Mouse (Mus musculus) liver, embryonic 13.5 days (tissue): ENCODE results near the gene Iqgap3. TPM values are rescaled to one million over a fixed set of nuclear protein-coding genes. Genes with fewer than 3 reads are reported as not detected.

Source experiments
- ATAC-seq: fragments of 200-750 bp; cut with Nextera tagmentation; 2 replicates; pipeline ENCODE4 v1.8.0; 2017; ENCODE audit warnings: low read depth, mild to moderate bottlenecking, moderate number of reproducible peaks, moderate library complexity
- DNase-seq: peaks from one replicate; pipeline ENCODE4 v3.0.0; 2022
- H3K27ac ChIP-seq: fragments of 300-500 bp; sonication (generic); 2 replicates; pipeline ENCODE4 v1.5.1; 2015; ENCODE audit warnings: moderate library complexity, mild to moderate bottlenecking, inconsistent platforms
- H3K27me3 ChIP-seq: fragments of 300-500 bp; sonication (generic); 2 replicates; pipeline ENCODE4 v1.6.1; 2015; ENCODE audit warnings: mild to moderate bottlenecking, inconsistent platforms
- H3K36me3 ChIP-seq: fragments of 300-500 bp; sonication (generic); 2 replicates; pipeline ENCODE4 v1.6.1; 2015; ENCODE audit warnings: mild to moderate bottlenecking, inconsistent platforms
- H3K4me1 ChIP-seq: fragments of 300-500 bp; sonication (generic); replicated peaks from 2 replicates; pipeline ENCODE4 v1.6.1; 2015; ENCODE audit warnings: inconsistent platforms
- H3K4me2 ChIP-seq: fragments of 300-500 bp; sonication (generic); 2 replicates; pipeline ENCODE4 v1.6.1; 2015; ENCODE audit warnings: inconsistent platforms, mild to moderate bottlenecking, moderate library complexity
- H3K4me3 ChIP-seq: fragments of 300-500 bp; sonication (generic); replicated peaks from 2 replicates; pipeline ENCODE4 v1.5.1; 2015; ENCODE audit warnings: mild to moderate bottlenecking, inconsistent platforms
- H3K9ac ChIP-seq: fragments of 300-500 bp; sonication (generic); 2 replicates; pipeline ENCODE4 v1.6.1; 2015; ENCODE audit warnings: mild to moderate bottlenecking, inconsistent platforms
- H3K9me3 ChIP-seq: fragments of 300-500 bp; sonication (generic); replicated peaks from 2 replicates; pipeline ENCODE4 v1.6.1; 2016; ENCODE audit warnings: inconsistent platforms
- WGBS: fragments of 180-500 bp; shearing (Covaris S2); methylation state at CpG from one replicate; pipeline ENCODE4 v1.1.7; 2015; ENCODE audit not compliant: insufficient replicate concordance; 5-methylcytosine and 5-hydroxymethylcytosine counted together
- polyA plus RNA-seq: library from polyadenylated mRNA; unstranded; fragments of >200 nt; fragmentation: Nextera tagmentation; extraction: Ambion mirVana; gene quantifications from 2 replicates; pipeline ENCODE4 v1.2.1, GENCODE M21; 2015

The Iqgap3 gene
- polyA plus RNA-seq, result 6.6 and 7.4 TPM in 2 replicates

DNA sequence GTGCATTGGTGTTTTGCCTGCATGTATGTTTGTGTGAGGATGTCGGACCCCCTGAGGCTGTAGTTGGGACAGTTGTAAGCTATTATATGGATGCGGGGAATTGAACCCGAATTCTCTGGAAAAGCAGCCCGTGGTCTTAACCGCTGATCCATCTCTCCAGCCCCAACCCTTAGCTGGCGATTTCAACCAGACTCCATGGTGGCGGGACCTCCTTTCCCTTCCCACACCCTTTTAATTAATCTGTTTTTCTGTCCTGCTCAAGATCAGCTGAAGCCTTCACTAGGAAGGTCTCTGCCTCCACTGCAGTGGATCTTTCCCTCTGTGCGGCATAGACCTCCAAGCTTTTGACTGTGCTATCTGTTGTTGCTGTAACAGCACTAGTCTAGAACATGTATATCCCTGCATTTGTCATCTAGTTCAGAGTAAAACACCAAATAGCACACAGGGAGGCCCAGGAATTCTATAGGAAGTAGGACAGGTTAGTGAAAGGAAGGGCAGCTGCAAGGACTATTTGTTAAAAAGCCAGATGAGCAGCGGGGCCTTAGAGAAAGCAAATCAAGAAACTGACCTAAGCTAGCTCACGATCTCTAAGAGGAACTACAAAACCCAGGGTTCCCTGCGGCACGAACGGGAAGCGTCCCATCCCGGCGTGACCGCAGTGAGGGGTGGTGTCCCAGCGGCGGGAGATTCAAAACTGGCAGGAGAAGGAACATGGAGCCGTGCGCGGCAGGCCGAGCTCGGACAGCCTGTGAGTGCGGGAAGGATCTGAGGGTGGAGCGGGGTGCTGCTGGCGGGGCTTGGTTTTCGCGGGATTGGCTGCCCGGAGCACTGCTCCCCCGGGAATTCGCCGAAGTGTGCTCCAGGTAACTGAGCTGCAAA, at the start of gene Iqgap3:
Gene Iqgap3, plus strand, starts transcription at position 627 of the 879 bp plus-strand sequence.
- H3K9me3 ChIP-seq, result no peaks in the 10 kb centered on the region
- H3K4me1 ChIP-seq, result peaks cover 22% of the 10 kb centered on the region
- DNase-seq (peak; percentile 80), ATAC-seq (peak; percentile 87)
- peak within 1 kb of the TSS; percentile 83 for H3K4me2 ChIP-seq
- peaks cover 13% of the 10 kb centered on the region; the same call in 1 of the 2 replicates for H3K27me3 ChIP-seq
- peaks cover 20% of the 10 kb centered on the region for H3K36me3 ChIP-seq
- 18% methylated on average over 33 of the region's 33 CpGs for WGBS
- H3K27ac ChIP-seq, result peak within 1 kb of the TSS; percentile 60; the same call in 1 of the 2 replicates
- peak within 1 kb of the TSS; percentile 82 for H3K9ac ChIP-seq
- H3K4me3 ChIP-seq, result peak within 1 kb of the TSS; percentile 77

DNA sequence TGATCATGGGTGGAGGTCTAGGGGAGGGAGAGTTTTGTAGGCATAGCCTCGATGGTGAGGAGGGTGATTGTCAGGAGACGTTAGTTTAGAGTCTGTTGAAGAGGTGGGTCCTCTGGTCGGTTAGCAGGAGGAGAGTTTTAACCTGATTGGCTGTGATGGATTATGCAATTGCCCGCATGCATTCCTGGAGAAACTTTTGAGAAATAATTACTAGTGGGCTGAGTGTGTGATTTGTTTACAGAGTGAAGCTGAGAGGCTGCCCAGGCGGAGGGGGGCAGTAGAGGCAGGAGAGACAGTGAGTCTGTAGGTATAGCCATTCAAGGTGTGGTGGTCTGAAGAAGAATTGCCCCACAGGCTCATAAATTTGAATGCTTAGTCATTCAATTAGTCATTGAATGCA, 48.3 kb upstream of the Iqgap3 start:
- Histone ChIP-seq H3K9me3 (no peaks in the 10 kb centered on the region), H3K4me3 (no peak overlapping the region), H3K27ac (no peak overlapping the region), H3K36me3 (no peaks in the 10 kb centered on the region), H3K9ac (no peak overlapping the region), H3K4me2 (no peak overlapping the region), H3K27me3 (peaks cover 70% of the 10 kb centered on the region), H3K4me1 (no peaks in the 10 kb centered on the region)
- DNase-seq (no peak), ATAC-seq (no peak)
- 47% methylated on average over 5 of the region's 5 CpGs for WGBS

GRCm38 (mm10) chr3:88035561-88036293, 46.0 kb upstream of the Iqgap3 start:
- DNase-seq, result no peak
- WGBS, result 36% methylated on average over 1 of the region's 1 CpGs
- Histone ChIP-seq H3K9me3 (no peaks in the 10 kb centered on the region), H3K4me3 (no peak overlapping the region), H3K4me2 (no peak overlapping the region), H3K9ac (no peak overlapping the region), H3K4me1 (no peaks in the 10 kb centered on the region), H3K27ac (no peak overlapping the region), H3K27me3 (peaks cover 70% of the 10 kb centered on the region), H3K36me3 (no peaks in the 10 kb centered on the region)
- ATAC-seq, result no peak

DNA sequence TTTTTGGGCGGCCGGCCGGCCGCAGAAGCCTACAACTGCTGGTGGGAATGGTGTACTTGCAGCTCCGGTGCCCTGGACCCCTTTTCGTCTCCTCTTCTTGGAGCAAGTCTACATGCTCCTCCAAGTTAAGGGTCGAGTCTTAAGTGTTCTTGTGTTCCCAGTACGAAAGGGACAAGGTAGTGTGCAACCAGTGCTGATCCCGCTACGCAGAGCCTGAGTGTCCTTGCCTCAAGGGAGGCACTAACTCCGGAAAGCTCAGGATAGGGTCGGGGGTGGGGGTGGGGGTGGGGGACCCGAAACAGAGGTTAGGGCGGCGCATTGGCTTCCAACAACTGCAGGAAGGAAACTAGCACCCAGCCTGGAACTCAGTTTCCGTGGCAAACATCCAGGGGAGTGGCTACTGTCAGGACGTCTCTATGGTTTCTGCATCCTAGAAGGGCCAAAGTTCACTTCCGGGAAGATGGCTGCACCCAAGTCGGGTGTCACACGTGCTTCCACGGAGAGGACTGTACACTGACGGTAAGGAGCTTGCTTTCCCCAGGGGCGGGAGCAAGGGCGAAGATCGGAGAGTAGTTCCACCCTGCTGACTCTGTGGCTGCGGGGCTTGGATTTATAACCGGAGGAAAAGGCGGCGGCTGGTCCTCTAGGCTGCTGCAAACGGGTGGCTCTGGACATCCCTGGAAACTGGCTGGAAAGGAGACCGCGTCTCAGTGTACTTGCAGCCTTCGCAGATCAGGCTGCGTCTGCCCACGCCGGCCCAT, 38.9 kb upstream of the Iqgap3 start, which contains the start of gene Gpatch4:
Gene Gpatch4, plus strand, starts transcription at position 448 of the 761 bp plus-strand sequence.
- Histone ChIP-seq H3K36me3 (peaks cover 16% of the 10 kb centered on the region), H3K27me3 (peaks cover 26% of the 10 kb centered on the region), H3K4me2 (peak within 1 kb of the TSS; percentile 81), H3K9me3 (no peaks in the 10 kb centered on the region), H3K27ac (no peak within 1 kb of the TSS), H3K4me1 (peaks cover 19% of the 10 kb centered on the region), H3K4me3 (peak within 1 kb of the TSS; percentile 80), H3K9ac (peak within 1 kb of the TSS; percentile 75)
- peak; percentile 94 for ATAC-seq
- peak; percentile 81 for DNase-seq
- WGBS, result 8% methylated on average over 36 of the region's 36 CpGs

- DNase-seq (no peak), ATAC-seq (no peak)
- Histone ChIP-seq H3K4me1 (peaks cover 4% of the 10 kb centered on the region), H3K36me3 (peaks cover 69% of the 10 kb centered on the region), H3K4me2 (no peak overlapping the region), H3K9me3 (no peaks in the 10 kb centered on the region), H3K27ac (no peak overlapping the region), H3K4me3 (no peak overlapping the region), H3K27me3 (no peaks in the 10 kb centered on the region), H3K9ac (no peak overlapping the region)
- 57% methylated on average over 3 of the region's 3 CpGs for WGBS
Observed at GRCm38 (mm10) chr3:88049532-88049931, 32.2 kb upstream of the Iqgap3 start.

DNA sequence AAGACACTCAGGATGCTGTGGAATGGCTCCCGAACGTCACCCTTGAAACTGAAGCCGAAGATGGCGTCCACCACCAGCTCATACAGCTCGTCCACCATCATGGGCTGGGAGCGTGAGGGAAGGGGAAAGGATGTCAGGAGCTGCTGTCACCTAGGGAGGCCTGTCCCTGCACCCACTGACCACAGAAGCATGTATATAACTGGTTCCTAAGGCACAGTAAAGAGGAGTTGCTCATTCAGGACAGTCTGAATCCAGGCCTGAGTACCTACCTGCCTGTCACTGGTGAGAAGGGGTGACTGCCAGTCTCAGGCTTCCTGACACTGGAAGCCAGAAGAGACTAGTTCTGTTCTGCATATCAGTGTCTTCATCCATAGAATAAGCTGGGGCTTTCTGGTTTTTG, 24.7 kb upstream of the Iqgap3 start:
- H3K27me3 ChIP-seq, result no peaks in the 10 kb centered on the region
- DNase-seq (no peak), ATAC-seq (no peak)
- peak overlapping the region; percentile 83 for H3K4me3 ChIP-seq
- peaks cover 47% of the 10 kb centered on the region for H3K36me3 ChIP-seq
- peaks cover 19% of the 10 kb centered on the region for H3K4me1 ChIP-seq
- H3K9me3 ChIP-seq, result no peaks in the 10 kb centered on the region
- WGBS, result 82% methylated on average over 6 of the region's 6 CpGs
- H3K27ac ChIP-seq, result no peak overlapping the region
- H3K9ac ChIP-seq, result peak overlapping the region; percentile 83; the same call in 1 of the 2 replicates
- H3K4me2 ChIP-seq, result peak overlapping the region; percentile 94

DNA sequence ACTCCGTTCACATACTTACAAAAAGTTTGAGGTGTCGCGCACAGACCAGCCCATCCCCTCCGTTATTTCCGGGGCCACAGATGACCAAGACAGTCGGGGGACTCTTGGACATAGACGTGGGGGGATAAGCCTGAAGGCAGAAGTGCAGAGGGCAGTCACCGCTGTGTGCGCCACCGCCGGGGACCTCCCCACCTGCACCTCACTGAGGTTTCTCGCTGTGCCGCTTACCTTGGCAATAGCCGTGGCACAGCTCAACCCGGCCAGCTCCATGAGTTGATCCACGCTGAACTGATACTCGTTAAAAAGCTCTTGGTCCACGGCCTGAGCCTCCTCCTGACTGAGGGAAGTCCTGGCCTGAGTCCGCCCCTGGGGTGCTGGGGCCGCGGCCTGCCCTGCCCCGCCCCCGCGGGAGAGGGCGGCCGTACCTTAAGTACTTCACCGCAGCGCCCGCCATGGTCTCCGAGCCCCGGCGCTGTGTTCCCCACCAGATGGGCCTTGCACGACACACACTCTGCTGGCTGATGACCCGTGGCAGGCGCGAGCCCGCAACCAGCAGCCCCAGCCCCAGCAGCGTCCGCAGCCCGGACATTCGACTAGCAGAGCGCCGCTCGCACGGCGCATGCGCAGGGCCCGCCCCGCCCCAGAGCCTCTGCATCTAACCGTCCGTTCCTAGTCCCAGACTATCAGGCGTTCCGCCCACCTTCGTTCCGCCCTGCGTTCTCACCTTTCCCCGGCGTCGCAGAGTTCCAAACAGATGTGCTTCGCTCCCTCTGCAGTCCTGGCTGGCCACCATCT, 23.7 kb upstream of the Iqgap3 start, which contains the start of gene Naxe:
Gene Naxe, minus strand, starts transcription at position 594 of the 795 bp plus-strand sequence.
- peak within 1 kb of the TSS; percentile 58; the same call in 1 of the 2 replicates for H3K27ac ChIP-seq
- peaks cover 36% of the 10 kb centered on the region for H3K36me3 ChIP-seq
- WGBS, result under 1% methylated on average over 60 of the region's 60 CpGs
- H3K9ac ChIP-seq, result peak within 1 kb of the TSS; percentile 83
- peak within 1 kb of the TSS; percentile 83 for H3K4me3 ChIP-seq
- H3K9me3 ChIP-seq, result no peaks in the 10 kb centered on the region
- DNase-seq, result peak; percentile 90
- H3K4me1 ChIP-seq, result peaks cover 19% of the 10 kb centered on the region
- ATAC-seq, result peak; percentile 94
- H3K4me2 ChIP-seq, result peak within 1 kb of the TSS; percentile 94
- no peaks in the 10 kb centered on the region for H3K27me3 ChIP-seq

- H3K9ac ChIP-seq, result no peak overlapping the region
- 35% methylated on average over 2 of the region's 2 CpGs for WGBS
- H3K4me1 ChIP-seq, result no peaks in the 10 kb centered on the region
- H3K27me3 ChIP-seq, result peaks cover 24% of the 10 kb centered on the region; the same call in 1 of the 2 replicates
- H3K9me3 ChIP-seq, result no peaks in the 10 kb centered on the region
- DNase-seq (no peak), ATAC-seq (no peak)
- H3K36me3 ChIP-seq, result no peaks in the 10 kb centered on the region
- H3K4me2 ChIP-seq, result no peak overlapping the region
- H3K4me3 ChIP-seq, result no peak overlapping the region
- no peak overlapping the region for H3K27ac ChIP-seq
Observed at GRCm38 (mm10) chr3:88068386-88068785, 13.4 kb upstream of the Iqgap3 start.

GRCm38 (mm10) chr3:88071783-88072182, 10.0 kb upstream of the Iqgap3 start:
- Histone ChIP-seq H3K9me3 (no peaks in the 10 kb centered on the region), H3K27ac (no peak overlapping the region), H3K36me3 (no peaks in the 10 kb centered on the region), H3K4me2 (no peak overlapping the region), H3K9ac (no peak overlapping the region), H3K27me3 (peaks cover 30% of the 10 kb centered on the region; the same call in 1 of the 2 replicates), H3K4me3 (no peak overlapping the region), H3K4me1 (no peaks in the 10 kb centered on the region)
- DNase-seq (peak; percentile 60), ATAC-seq (no peak; the same call in 1 of the 2 replicates)
- WGBS, result 3% methylated on average over 5 of the region's 5 CpGs

DNA sequence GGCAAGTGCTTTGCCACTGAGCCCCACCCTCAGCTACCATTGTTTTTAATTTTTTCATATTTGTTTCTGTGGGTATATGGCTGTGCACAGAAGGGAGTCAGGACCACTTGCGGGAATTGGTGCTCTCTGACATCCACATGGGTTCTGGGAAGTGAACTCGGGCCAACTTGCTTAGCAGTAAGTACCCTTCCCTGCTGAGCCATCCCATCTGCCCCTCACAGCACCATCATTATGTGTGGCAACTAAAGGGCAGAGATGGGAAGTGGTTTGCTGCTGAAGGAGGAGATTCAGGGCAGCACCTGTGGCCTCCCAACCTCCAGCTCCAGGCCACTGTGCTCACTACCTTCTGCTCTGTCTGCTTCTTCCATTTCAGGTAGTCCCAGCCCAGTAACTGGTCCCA, 8.1 kb upstream of the Iqgap3 start:
- no peak for ATAC-seq
- Histone ChIP-seq H3K27me3 (peaks cover 40% of the 10 kb centered on the region), H3K9me3 (no peaks in the 10 kb centered on the region), H3K4me3 (no peak overlapping the region), H3K4me1 (no peaks in the 10 kb centered on the region), H3K27ac (no peak overlapping the region), H3K4me2 (no peak overlapping the region), H3K36me3 (no peaks in the 10 kb centered on the region), H3K9ac (no peak overlapping the region)
- 54% methylated on average over 2 of the region's 2 CpGs for WGBS
- no peak for DNase-seq
